Mouse (Mus musculus): Measurements from ENCODE around the gene Coch. TPM values are rescaled to one million over a fixed set of nuclear protein-coding genes. Genes with fewer than 3 reads are reported as not detected.
A peak's percentile ranks its signal among the peaks of the same experiment; 100 is the strongest.

The Coch gene
- polyA plus RNA-seq, 1 experiment = 3.1 TPM

- Histone ChIP-seq H3K36me3 (ENCODE audit: control insufficient read depth, insufficient read depth, low read length, poor library complexity, severe bottlenecking) (no peaks in the 10 kb centered on the region), H3K9me3 (replicated peaks; ENCODE audit: control insufficient read depth, insufficient read depth, low read length, poor library complexity, severe bottlenecking) (no peaks in the 10 kb centered on the region), H3K27ac (ENCODE audit: insufficient read depth, low read length) (no peak overlapping the region), H3K4me1 (ENCODE audit: control insufficient read depth, insufficient read depth, low read length) (no peaks in the 10 kb centered on the region), H3K9ac (ENCODE audit: low read depth, poor library complexity, severe bottlenecking) (peak overlapping the region; percentile 45), H3K4me3 (ENCODE audit: low read depth, low read length) (peak overlapping the region; percentile 81), H3K27me3 (ENCODE audit: control insufficient read depth, insufficient read depth, low read length, poor library complexity, severe bottlenecking) (peaks cover 14% of the 10 kb centered on the region)
- TF ChIP-seq POLR2A (IDR thresholded peaks at IDR 0.05; ENCODE audit: insufficient read depth, low read length) (no peak), CTCF (IDR thresholded peaks at IDR 0.05; ENCODE audit: low read depth, low read length) (no peak), EP300 (IDR thresholded peaks at IDR 0.05; ENCODE audit: insufficient read depth, low read depth, low read length) (no peak)
Observed at GRCm38 (mm10) chr12:51594030-51594470, 909 bp downstream of the Coch start.

- no peaks in the 10 kb centered on the region for H3K4me1 ChIP-seq (ENCODE audit: control insufficient read depth, insufficient read depth, low read length)
- H3K27me3 ChIP-seq (ENCODE audit: control insufficient read depth, insufficient read depth, low read length, poor library complexity, severe bottlenecking) = no peaks in the 10 kb centered on the region
- peaks cover 2% of the 10 kb centered on the region; the same call in 1 of the 2 replicates for H3K36me3 ChIP-seq (ENCODE audit: control insufficient read depth, insufficient read depth, low read length, poor library complexity, severe bottlenecking)
- H3K9me3 ChIP-seq (replicated peaks; ENCODE audit: control insufficient read depth, insufficient read depth, low read length, poor library complexity, severe bottlenecking) = no peaks in the 10 kb centered on the region
- no peak overlapping the region for H3K27ac ChIP-seq (ENCODE audit: insufficient read depth, low read length)
- H3K9ac ChIP-seq (ENCODE audit: low read depth, poor library complexity, severe bottlenecking) = no peak overlapping the region
- no peak overlapping the region for H3K4me3 ChIP-seq (ENCODE audit: low read depth, low read length)
- TF ChIP-seq CTCF (IDR thresholded peaks at IDR 0.05; ENCODE audit: low read depth, low read length) = no peak
- TF ChIP-seq EP300 (IDR thresholded peaks at IDR 0.05; ENCODE audit: insufficient read depth, low read depth, low read length) = no peak
- no peak for TF ChIP-seq POLR2A (IDR thresholded peaks at IDR 0.05; ENCODE audit: insufficient read depth, low read length)
Observed at GRCm38 (mm10) chr12:51603306-51603705, 10.2 kb downstream of the Coch start.

- no peak overlapping the region for H3K27ac ChIP-seq (ENCODE audit: insufficient read depth, low read length)
- no peaks in the 10 kb centered on the region for H3K27me3 ChIP-seq (ENCODE audit: control insufficient read depth, insufficient read depth, low read length, poor library complexity, severe bottlenecking)
- no peaks in the 10 kb centered on the region for H3K9me3 ChIP-seq (replicated peaks; ENCODE audit: control insufficient read depth, insufficient read depth, low read length, poor library complexity, severe bottlenecking)
- TF ChIP-seq EP300 (IDR thresholded peaks at IDR 0.05; ENCODE audit: insufficient read depth, low read depth, low read length) = no peak
- TF ChIP-seq POLR2A (IDR thresholded peaks at IDR 0.05; ENCODE audit: insufficient read depth, low read length) = no peak
- no peak for TF ChIP-seq CTCF (IDR thresholded peaks at IDR 0.05; ENCODE audit: low read depth, low read length)
- no peak overlapping the region for H3K4me3 ChIP-seq (ENCODE audit: low read depth, low read length)
- H3K4me1 ChIP-seq (ENCODE audit: control insufficient read depth, insufficient read depth, low read length) = no peaks in the 10 kb centered on the region
- H3K9ac ChIP-seq (ENCODE audit: low read depth, poor library complexity, severe bottlenecking) = no peak overlapping the region
- H3K36me3 ChIP-seq (ENCODE audit: control insufficient read depth, insufficient read depth, low read length, poor library complexity, severe bottlenecking) = peaks cover 6% of the 10 kb centered on the region
Observed at GRCm38 (mm10) chr12:51606138-51606537, 13.0 kb downstream of the Coch start.

GRCm38 (mm10) chr12:51612361-51612760 is 19.2 kb downstream of the Coch start:
- H3K27me3 ChIP-seq (ENCODE audit: control insufficient read depth, insufficient read depth, low read length, poor library complexity, severe bottlenecking) = no peaks in the 10 kb centered on the region
- H3K27ac ChIP-seq (ENCODE audit: insufficient read depth, low read length) = no peak overlapping the region
- TF ChIP-seq CTCF (IDR thresholded peaks at IDR 0.05; ENCODE audit: low read depth, low read length) = no peak
- TF ChIP-seq EP300 (IDR thresholded peaks at IDR 0.05; ENCODE audit: insufficient read depth, low read depth, low read length) = no peak
- no peak for TF ChIP-seq POLR2A (IDR thresholded peaks at IDR 0.05; ENCODE audit: insufficient read depth, low read length)
- no peaks in the 10 kb centered on the region for H3K4me1 ChIP-seq (ENCODE audit: control insufficient read depth, insufficient read depth, low read length)
- H3K9me3 ChIP-seq (replicated peaks; ENCODE audit: control insufficient read depth, insufficient read depth, low read length, poor library complexity, severe bottlenecking) = no peaks in the 10 kb centered on the region
- H3K36me3 ChIP-seq (ENCODE audit: control insufficient read depth, insufficient read depth, low read length, poor library complexity, severe bottlenecking) = peaks cover 13% of the 10 kb centered on the region
- no peak overlapping the region for H3K9ac ChIP-seq (ENCODE audit: low read depth, poor library complexity, severe bottlenecking)
- H3K4me3 ChIP-seq (ENCODE audit: low read depth, low read length) = no peak overlapping the region

- peaks cover 19% of the 10 kb centered on the region for H3K36me3 ChIP-seq (ENCODE audit: control insufficient read depth, insufficient read depth, low read length, poor library complexity, severe bottlenecking)
Observed at GRCm38 (mm10) chr12:51620572-51620971, 27.4 kb downstream of the Coch start.

GRCm38 (mm10) chr12:51621161-51621560 is 28.0 kb downstream of the Coch start:
- no peaks in the 10 kb centered on the region for H3K27me3 ChIP-seq (ENCODE audit: control insufficient read depth, insufficient read depth, low read length, poor library complexity, severe bottlenecking)
- H3K9me3 ChIP-seq (replicated peaks; ENCODE audit: control insufficient read depth, insufficient read depth, low read length, poor library complexity, severe bottlenecking) = no peaks in the 10 kb centered on the region
- no peak for TF ChIP-seq EP300 (IDR thresholded peaks at IDR 0.05; ENCODE audit: insufficient read depth, low read depth, low read length)
- TF ChIP-seq CTCF (IDR thresholded peaks at IDR 0.05; ENCODE audit: low read depth, low read length) = no peak
- no peak for TF ChIP-seq POLR2A (IDR thresholded peaks at IDR 0.05; ENCODE audit: insufficient read depth, low read length)
- H3K4me1 ChIP-seq (ENCODE audit: control insufficient read depth, insufficient read depth, low read length) = no peaks in the 10 kb centered on the region
- H3K9ac ChIP-seq (ENCODE audit: low read depth, poor library complexity, severe bottlenecking) = no peak overlapping the region
- H3K27ac ChIP-seq (ENCODE audit: insufficient read depth, low read length) = no peak overlapping the region
- H3K4me3 ChIP-seq (ENCODE audit: low read depth, low read length) = no peak overlapping the region
- H3K36me3 ChIP-seq (ENCODE audit: control insufficient read depth, insufficient read depth, low read length, poor library complexity, severe bottlenecking) = peaks cover 17% of the 10 kb centered on the region

More at GRCm38 (mm10) chr12:51620572-51620971, 27.4 kb downstream of the Coch start:
- no peak for TF ChIP-seq POLR2A (IDR thresholded peaks at IDR 0.05; ENCODE audit: insufficient read depth, low read length)
- TF ChIP-seq CTCF (IDR thresholded peaks at IDR 0.05; ENCODE audit: low read depth, low read length) = no peak
- TF ChIP-seq EP300 (IDR thresholded peaks at IDR 0.05; ENCODE audit: insufficient read depth, low read depth, low read length) = no peak
- no peak overlapping the region for H3K9ac ChIP-seq (ENCODE audit: low read depth, poor library complexity, severe bottlenecking)
- H3K27me3 ChIP-seq (ENCODE audit: control insufficient read depth, insufficient read depth, low read length, poor library complexity, severe bottlenecking) = no peaks in the 10 kb centered on the region
- no peak overlapping the region for H3K4me3 ChIP-seq (ENCODE audit: low read depth, low read length)
- H3K27ac ChIP-seq (ENCODE audit: insufficient read depth, low read length) = no peak overlapping the region
- no peaks in the 10 kb centered on the region for H3K9me3 ChIP-seq (replicated peaks; ENCODE audit: control insufficient read depth, insufficient read depth, low read length, poor library complexity, severe bottlenecking)
- no peaks in the 10 kb centered on the region for H3K4me1 ChIP-seq (ENCODE audit: control insufficient read depth, insufficient read depth, low read length)
